Mouse (Mus musculus): Measurements from ENCODE around the gene Bend4. TPM values are rescaled to one million over a fixed set of nuclear protein-coding genes. Genes with fewer than 3 reads are reported as not detected.

Bend4 gene
- polyA plus RNA-seq, 1 experiment: 0.89 TPM

DNA sequence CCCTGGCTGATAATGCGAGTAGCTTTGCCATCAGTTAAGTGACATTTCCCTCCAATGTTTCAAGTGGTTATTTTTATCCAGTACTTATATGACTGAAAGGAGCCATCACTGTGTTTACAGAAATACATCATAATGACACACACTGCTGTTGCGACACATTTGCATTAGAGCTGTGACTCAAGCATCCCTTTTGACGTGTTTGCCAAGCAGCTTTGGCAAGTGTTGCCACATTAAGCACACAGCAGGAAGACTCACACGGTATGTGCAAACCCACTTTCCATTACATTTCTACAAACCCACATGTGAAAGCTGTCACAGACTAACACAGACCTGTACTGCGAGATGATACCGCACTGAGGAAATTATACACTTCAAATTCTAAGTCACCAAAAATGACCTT is 34.2 kb downstream of the Bend4 start:
- Histone ChIP-seq H3K36me3 (ENCODE audit: control insufficient read depth, insufficient read depth, low read length) (no peaks in the 10 kb centered on the region), H3K27me3 (ENCODE audit: control insufficient read depth, insufficient read depth, low read length) (no peaks in the 10 kb centered on the region), H3K4me1 (replicated peaks; ENCODE audit: control insufficient read depth, insufficient read depth, low read length) (peaks cover 22% of the 10 kb centered on the region), H3K4me3 (ENCODE audit: control insufficient read depth, insufficient read depth, low read length) (no peak overlapping the region), H3K27ac (ENCODE audit: control insufficient read depth, insufficient read depth, low read length) (no peak overlapping the region)
- DNase-seq: no peak
- WGBS: 30% methylated on average over 6 of the region's 6 CpGs
- TF ChIP-seq POLR2A (IDR thresholded peaks at IDR 0.05; ENCODE audit: control insufficient read depth, extremely low read depth, insufficient read depth, low read length, poor library complexity) (no peak), CTCF (IDR thresholded peaks at IDR 0.05; ENCODE audit: borderline replicate concordance, control insufficient read depth, extremely low read depth, insufficient read depth, low read length, poor library complexity) (no peak)

DNA sequence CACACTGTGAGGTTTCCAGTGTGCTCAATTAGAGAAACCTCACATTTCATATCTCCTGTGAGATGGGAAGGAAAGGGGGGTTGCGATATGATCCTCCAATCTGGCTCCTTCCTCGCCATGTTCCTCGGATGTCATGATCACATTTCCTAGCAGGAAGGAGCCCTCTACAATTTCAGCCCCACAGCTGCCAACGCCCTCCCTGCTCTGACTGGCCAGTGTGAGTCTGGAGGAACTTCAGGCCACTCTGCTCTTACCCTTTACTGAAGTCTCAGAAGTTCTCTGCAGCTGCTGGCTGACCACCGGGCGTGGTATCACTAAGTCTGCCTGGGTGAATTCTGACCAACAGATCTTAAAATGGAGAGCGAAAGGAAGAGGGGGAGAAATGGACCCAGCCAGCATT is 45.6 kb downstream of the Bend4 start:
- H3K4me3 ChIP-seq (ENCODE audit: control insufficient read depth, insufficient read depth, low read length): no peak overlapping the region
- no peak overlapping the region for H3K27ac ChIP-seq (ENCODE audit: control insufficient read depth, insufficient read depth, low read length)
- no peaks in the 10 kb centered on the region for H3K36me3 ChIP-seq (ENCODE audit: control insufficient read depth, insufficient read depth, low read length)
- WGBS: 89% methylated on average over 7 of the region's 7 CpGs
- TF ChIP-seq CTCF (IDR thresholded peaks at IDR 0.05; ENCODE audit: borderline replicate concordance, control insufficient read depth, extremely low read depth, insufficient read depth, low read length, poor library complexity) (no peak), POLR2A (IDR thresholded peaks at IDR 0.05; ENCODE audit: control insufficient read depth, extremely low read depth, insufficient read depth, low read length, poor library complexity) (no peak)
- H3K27me3 ChIP-seq (ENCODE audit: control insufficient read depth, insufficient read depth, low read length): no peaks in the 10 kb centered on the region
- no peak for DNase-seq
- H3K4me1 ChIP-seq (replicated peaks; ENCODE audit: control insufficient read depth, insufficient read depth, low read length): no peaks in the 10 kb centered on the region

DNA sequence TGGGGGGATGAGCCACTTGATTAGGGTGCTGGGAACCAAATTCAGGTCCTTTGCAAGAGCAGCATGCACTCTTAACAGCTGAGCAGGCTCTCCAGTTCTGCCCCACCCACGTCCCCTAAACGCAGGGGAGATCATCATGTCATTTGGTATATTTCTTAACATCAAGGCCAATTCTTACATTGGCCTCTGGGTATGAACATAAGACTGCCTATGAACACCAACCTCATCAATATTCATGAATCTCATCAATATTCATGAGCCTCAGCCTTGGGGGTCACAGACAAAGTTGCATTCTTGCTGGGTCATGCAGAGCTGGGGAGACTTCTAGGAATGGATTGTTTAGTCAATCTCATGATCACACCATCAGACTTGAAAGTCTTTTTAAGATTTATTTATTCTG is 46.4 kb downstream of the Bend4 start:
- no peaks in the 10 kb centered on the region for H3K36me3 ChIP-seq (ENCODE audit: control insufficient read depth, insufficient read depth, low read length)
- peaks cover 2% of the 10 kb centered on the region; the same call in 1 of the 2 replicates for H3K4me1 ChIP-seq (replicated peaks; ENCODE audit: control insufficient read depth, insufficient read depth, low read length)
- DNase-seq: no peak
- H3K27ac ChIP-seq (ENCODE audit: control insufficient read depth, insufficient read depth, low read length): no peak overlapping the region
- no peak for TF ChIP-seq POLR2A (IDR thresholded peaks at IDR 0.05; ENCODE audit: control insufficient read depth, extremely low read depth, insufficient read depth, low read length, poor library complexity)
- no peak for TF ChIP-seq CTCF (IDR thresholded peaks at IDR 0.05; ENCODE audit: borderline replicate concordance, control insufficient read depth, extremely low read depth, insufficient read depth, low read length, poor library complexity)
- H3K27me3 ChIP-seq (ENCODE audit: control insufficient read depth, insufficient read depth, low read length): no peaks in the 10 kb centered on the region
- H3K4me3 ChIP-seq (ENCODE audit: control insufficient read depth, insufficient read depth, low read length): no peak overlapping the region
- WGBS: 95% methylated on average over 2 of the region's 2 CpGs

DNA sequence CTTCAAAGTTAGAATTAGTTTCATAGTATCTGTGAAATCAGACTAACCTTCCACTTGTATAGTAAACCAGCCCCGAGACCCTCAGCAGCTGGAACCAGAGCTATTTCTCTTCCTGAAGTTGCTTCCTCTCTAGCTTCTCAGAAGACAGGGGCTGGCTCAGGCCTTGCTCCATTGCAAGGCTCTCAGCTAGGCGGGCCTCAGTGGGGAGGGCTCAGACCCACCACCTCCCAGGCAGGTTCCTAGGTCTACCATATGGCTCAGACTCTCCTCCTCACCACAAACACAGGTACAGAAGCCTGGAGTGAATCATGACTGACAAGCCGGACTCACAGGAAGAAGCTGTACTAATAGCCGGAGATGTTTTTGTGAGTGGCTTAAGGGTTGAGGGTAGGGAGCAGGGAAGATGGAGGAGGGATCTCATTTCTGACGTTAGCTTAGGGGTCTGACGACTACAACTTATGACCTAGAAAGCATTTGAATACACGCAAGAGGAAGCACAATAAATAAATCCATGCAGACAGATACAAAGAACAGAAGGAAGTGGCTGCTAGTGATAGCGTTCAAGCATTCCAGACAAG is 51.0 kb downstream of the Bend4 start:
- Histone ChIP-seq H3K27ac (ENCODE audit: control insufficient read depth, insufficient read depth, low read length) (no peak overlapping the region), H3K4me1 (replicated peaks; ENCODE audit: control insufficient read depth, insufficient read depth, low read length) (peaks cover 2% of the 10 kb centered on the region), H3K27me3 (ENCODE audit: control insufficient read depth, insufficient read depth, low read length) (no peaks in the 10 kb centered on the region), H3K4me3 (ENCODE audit: control insufficient read depth, insufficient read depth, low read length) (no peak overlapping the region), H3K36me3 (ENCODE audit: control insufficient read depth, insufficient read depth, low read length) (no peaks in the 10 kb centered on the region)
- WGBS: 62% methylated on average over 8 of the region's 8 CpGs
- DNase-seq: no peak
- no peak for TF ChIP-seq POLR2A (IDR thresholded peaks at IDR 0.05; ENCODE audit: control insufficient read depth, extremely low read depth, insufficient read depth, low read length, poor library complexity)
- TF ChIP-seq CTCF (IDR thresholded peaks at IDR 0.05; ENCODE audit: borderline replicate concordance, control insufficient read depth, extremely low read depth, insufficient read depth, low read length, poor library complexity): no peak

DNA sequence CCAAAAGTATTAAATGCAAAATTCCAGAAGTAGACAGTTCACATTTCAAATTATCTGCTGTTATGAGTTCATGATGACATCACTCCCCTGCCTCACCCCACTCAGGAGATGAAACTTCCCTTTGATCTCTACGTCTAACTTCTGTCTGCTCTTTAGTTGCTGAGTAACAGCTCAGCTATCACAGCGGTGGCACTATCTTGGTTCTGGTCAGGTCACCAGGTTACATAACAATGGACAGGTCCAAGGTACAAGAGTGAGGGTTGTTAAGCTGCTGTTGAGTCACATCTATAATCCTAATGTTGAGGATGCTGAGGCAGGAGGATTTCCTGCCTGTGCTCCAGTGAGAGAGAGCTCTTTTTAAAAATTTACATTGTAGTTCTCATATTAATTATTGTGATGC is 65.2 kb downstream of the Bend4 start:
- Histone ChIP-seq H3K4me3 (ENCODE audit: control insufficient read depth, insufficient read depth, low read length) (no peak overlapping the region), H3K27ac (ENCODE audit: control insufficient read depth, insufficient read depth, low read length) (no peak overlapping the region), H3K36me3 (ENCODE audit: control insufficient read depth, insufficient read depth, low read length) (no peaks in the 10 kb centered on the region), H3K27me3 (ENCODE audit: control insufficient read depth, insufficient read depth, low read length) (no peaks in the 10 kb centered on the region), H3K4me1 (replicated peaks; ENCODE audit: control insufficient read depth, insufficient read depth, low read length) (peaks cover 3% of the 10 kb centered on the region; the same call in 1 of the 2 replicates)
- no peak for DNase-seq
- no peak for TF ChIP-seq POLR2A (IDR thresholded peaks at IDR 0.05; ENCODE audit: control insufficient read depth, extremely low read depth, insufficient read depth, low read length, poor library complexity)
- TF ChIP-seq CTCF (IDR thresholded peaks at IDR 0.05; ENCODE audit: borderline replicate concordance, control insufficient read depth, extremely low read depth, insufficient read depth, low read length, poor library complexity): no peak
- 66% methylated on average over 2 of the region's 2 CpGs for WGBS

DNA sequence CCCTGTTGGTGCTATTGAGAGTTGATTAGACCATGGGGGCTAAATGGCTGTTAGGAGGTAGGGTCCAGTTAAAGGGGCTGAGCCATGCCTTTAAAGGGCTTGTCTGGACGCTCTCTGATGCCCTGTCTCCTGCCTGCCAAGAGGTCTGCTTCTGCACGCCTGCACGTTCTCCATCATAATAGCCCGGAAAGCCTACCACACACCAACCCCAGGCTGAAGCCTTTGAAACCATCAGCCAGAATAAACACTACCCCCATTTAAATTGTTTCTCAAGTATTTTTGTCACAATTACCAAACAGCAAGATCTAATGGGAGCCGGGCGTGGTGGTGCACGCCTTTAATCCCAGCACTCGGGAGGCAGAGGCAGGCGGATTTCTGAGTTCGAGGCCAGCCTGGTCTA is 65.8 kb downstream of the Bend4 start:
- TF ChIP-seq CTCF (IDR thresholded peaks at IDR 0.05; ENCODE audit: borderline replicate concordance, control insufficient read depth, extremely low read depth, insufficient read depth, low read length, poor library complexity): no peak
- no peak for DNase-seq
- peaks cover 3% of the 10 kb centered on the region; the same call in 1 of the 2 replicates for H3K4me1 ChIP-seq (replicated peaks; ENCODE audit: control insufficient read depth, insufficient read depth, low read length)
- H3K4me3 ChIP-seq (ENCODE audit: control insufficient read depth, insufficient read depth, low read length): no peak overlapping the region
- WGBS: 96% methylated on average over 10 of the region's 10 CpGs
- H3K27me3 ChIP-seq (ENCODE audit: control insufficient read depth, insufficient read depth, low read length): no peaks in the 10 kb centered on the region
- no peaks in the 10 kb centered on the region for H3K36me3 ChIP-seq (ENCODE audit: control insufficient read depth, insufficient read depth, low read length)
- no peak overlapping the region for H3K27ac ChIP-seq (ENCODE audit: control insufficient read depth, insufficient read depth, low read length)

DNA sequence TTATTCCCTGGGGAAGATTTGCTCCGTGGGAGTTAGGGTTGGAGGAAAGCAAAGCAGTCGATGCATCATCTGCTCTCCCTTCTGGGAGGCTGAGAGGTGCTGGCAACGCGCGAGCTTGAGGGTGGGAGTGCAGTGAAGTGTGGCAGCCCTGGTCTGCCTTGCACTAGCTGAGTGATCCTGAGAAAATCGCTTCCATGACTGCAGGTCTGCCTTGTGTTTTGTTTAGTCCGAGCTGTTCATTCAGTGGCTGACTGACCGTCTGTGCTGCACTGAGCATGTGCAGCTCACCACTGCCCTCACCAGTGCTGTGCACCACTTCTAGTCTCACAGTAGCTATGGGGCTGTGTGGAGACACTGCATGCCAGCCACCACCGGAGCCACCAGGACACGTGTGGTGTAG is 79.2 kb downstream of the Bend4 start:
- Histone ChIP-seq H3K4me3 (ENCODE audit: control insufficient read depth, insufficient read depth, low read length) (no peak overlapping the region), H3K27ac (ENCODE audit: control insufficient read depth, insufficient read depth, low read length) (no peak overlapping the region), H3K4me1 (replicated peaks; ENCODE audit: control insufficient read depth, insufficient read depth, low read length) (no peaks in the 10 kb centered on the region), H3K27me3 (ENCODE audit: control insufficient read depth, insufficient read depth, low read length) (no peaks in the 10 kb centered on the region), H3K36me3 (ENCODE audit: control insufficient read depth, insufficient read depth, low read length) (peaks cover 41% of the 10 kb centered on the region)
- no peak for DNase-seq
- WGBS: 92% methylated on average over 10 of the region's 10 CpGs
- TF ChIP-seq CTCF (IDR thresholded peaks at IDR 0.05; ENCODE audit: borderline replicate concordance, control insufficient read depth, extremely low read depth, insufficient read depth, low read length, poor library complexity) (no peak), POLR2A (IDR thresholded peaks at IDR 0.05; ENCODE audit: control insufficient read depth, extremely low read depth, insufficient read depth, low read length, poor library complexity) (no peak)

All from thymus, adult 2 months (tissue).